Mouse (Mus musculus) mesoderm, embryonic 11.5 days (tissue): Measurements from ENCODE around the gene Cfap74.

ENCODE experiments used
- DNase-seq: peaks from one replicate; pipeline ENCODE4 v3.0.0-alpha.2; 2012; ENCODE audit warnings: low read depth, low spot score

Gene Cfap74

DNA sequence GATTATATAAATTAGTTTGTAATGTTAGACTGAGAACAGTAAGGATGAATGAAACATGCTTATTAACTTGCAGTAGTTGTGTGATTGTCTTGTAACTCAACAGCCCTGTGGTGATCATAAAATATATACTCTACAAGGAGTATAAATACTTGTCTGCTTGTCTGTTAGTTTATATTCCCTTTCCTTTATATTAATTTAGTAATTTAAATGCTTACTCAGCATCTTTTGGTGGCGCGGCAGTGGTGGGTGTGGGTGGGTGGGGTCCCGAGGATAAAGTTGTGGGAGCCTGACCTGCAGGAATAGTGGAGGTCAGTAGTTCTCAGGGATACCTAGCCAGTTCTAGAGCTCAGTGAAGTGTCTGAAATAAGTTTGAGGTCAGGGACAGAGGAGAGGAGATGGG is 89.0 kb downstream of the Cfap74 start:
- no peak for DNase-seq

GRCm38 (mm10) chr4:155501126-155501525 is 92.1 kb downstream of the Cfap74 start:
- no peak for DNase-seq

DNA sequence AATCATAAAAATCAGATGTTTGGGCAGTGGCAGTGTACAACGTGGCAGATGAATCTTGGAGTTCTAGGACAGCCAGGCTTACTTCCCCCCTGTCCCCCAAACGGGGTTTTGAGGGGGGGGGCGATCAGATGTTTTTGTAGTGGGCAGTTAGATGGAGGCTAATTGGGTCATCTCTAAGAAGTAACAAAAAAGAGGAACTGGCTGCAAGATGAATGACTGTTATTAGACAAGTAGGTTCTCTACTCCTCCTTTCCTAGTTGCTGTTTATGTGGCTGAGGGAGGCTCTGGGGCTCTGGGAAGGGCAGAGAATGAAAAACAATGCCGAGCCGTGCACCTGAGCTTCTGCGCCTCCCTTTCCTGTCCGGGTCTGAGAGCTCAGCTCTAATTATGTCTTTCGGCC is 96.1 kb downstream of the Cfap74 start:
- no peak for DNase-seq

GRCm38 (mm10) chr4:155505671-155506295 is 96.8 kb downstream of the Cfap74 start:
- DNase-seq = no peak

GRCm38 (mm10) chr4:155508614-155509013 is 99.6 kb downstream of the Cfap74 start:
- DNase-seq = no peak

GRCm38 (mm10) chr4:155510981-155511380 is 102.0 kb downstream of the Cfap74 start:
- no peak for DNase-seq

GRCm38 (mm10) chr4:155514810-155515209 is 105.8 kb downstream of the Cfap74 start:
- no peak for DNase-seq
